Mouse (Mus musculus) layer of hippocampus, adult 2 months (tissue): ENCODE results near the gene Gm5134. TPM values are rescaled to one million over a fixed set of nuclear protein-coding genes. Genes with fewer than 3 reads are reported as not detected.

ENCODE experiments used
- DNase-seq, 2 experiments: peaks; one replicate each; pipeline ENCODE4 v3.0.0; 2022; ENCODE audit warnings: low spot score in 2 of 2
- H3K27ac ChIP-seq: fragments of 200-600 bp; 2 replicates; pipeline ENCODE4 v1.8.1; 2022
- H3K4me3 ChIP-seq: fragments of 200-600 bp; 2 replicates; pipeline ENCODE4 v1.8.1; 2022; ENCODE audit warnings: mild to moderate bottlenecking
- CTCF ChIP-seq: fragments of 200-600 bp; conservative IDR thresholded peaks from 2 replicates; pipeline ENCODE4 v1.8.1; 2022; ENCODE audit warnings: antibody characterized with exemption, mild to moderate bottlenecking, moderate library complexity
- total RNA-seq, 2 experiments: library from RNA; stranded (reverse); gene quantifications; 2 replicates each; pipeline ENCODE4 v1.2.3; 2021

Gene Gm5134
- total RNA-seq, 2 experiments from 2014 or later, result not detected

GRCm38 (mm10) chr10:76025470-76026190, 71.3 kb downstream of the Gm5134 start:
- no peak for DNase-seq
- Histone ChIP-seq H3K27ac (no peak overlapping the region), H3K4me3 (no peak overlapping the region)
- no peak for TF ChIP-seq CTCF

- H3K4me3 ChIP-seq, result no peak overlapping the region
- no peak for TF ChIP-seq CTCF
- H3K27ac ChIP-seq, result no peak overlapping the region
- DNase-seq, result no peak
Measured at GRCm38 (mm10) chr10:76027127-76028015, 73.1 kb downstream of the Gm5134 start.

- TF ChIP-seq CTCF, result no peak
- Histone ChIP-seq H3K4me3 (no peak overlapping the region), H3K27ac (no peak overlapping the region)
- no peak for DNase-seq
Measured at GRCm38 (mm10) chr10:76028016-76028366, 73.7 kb downstream of the Gm5134 start.

- Histone ChIP-seq H3K4me3 (no peak overlapping the region), H3K27ac (no peak overlapping the region)
- TF ChIP-seq CTCF, result no peak
- DNase-seq, result no peak
Measured at GRCm38 (mm10) chr10:76028396-76028795, 74.1 kb downstream of the Gm5134 start.

GRCm38 (mm10) chr10:76029276-76029675, 75.0 kb downstream of the Gm5134 start:
- TF ChIP-seq CTCF, result no peak
- DNase-seq, result no peak
- Histone ChIP-seq H3K4me3 (no peak overlapping the region), H3K27ac (no peak overlapping the region)

- TF ChIP-seq CTCF, result no peak
- DNase-seq, result no peak
- no peak overlapping the region for H3K27ac ChIP-seq
- no peak overlapping the region for H3K4me3 ChIP-seq
Measured at GRCm38 (mm10) chr10:76030496-76030895, 76.2 kb downstream of the Gm5134 start.

- no peak for TF ChIP-seq CTCF
- Histone ChIP-seq H3K27ac (peak overlapping the region; percentile 87), H3K4me3 (peak overlapping the region; percentile 94)
- no peak for DNase-seq
Measured at GRCm38 (mm10) chr10:76031511-76032401, 77.4 kb downstream of the Gm5134 start.

GRCm38 (mm10) chr10:76032402-76033118, 78.2 kb downstream of the Gm5134 start, which contains the start of gene Zfp280b:
Gene Zfp280b (plus strand): TSS chr10:76032650.
- H3K4me3 ChIP-seq, result peak within 1 kb of the TSS; percentile 94
- peak; percentile 80 for TF ChIP-seq CTCF
- DNase-seq, result peak; percentile 92 to 93
- peak within 1 kb of the TSS; percentile 87 for H3K27ac ChIP-seq

- DNase-seq, result no peak
- Histone ChIP-seq H3K27ac (peak overlapping the region; percentile 87), H3K4me3 (peak overlapping the region; percentile 94)
- no peak for TF ChIP-seq CTCF
Measured at GRCm38 (mm10) chr10:76033119-76033455, 78.8 kb downstream of the Gm5134 start.

- Histone ChIP-seq H3K4me3 (no peak overlapping the region), H3K27ac (no peak overlapping the region)
- DNase-seq, result no peak
- no peak for TF ChIP-seq CTCF
Measured at GRCm38 (mm10) chr10:76034001-76034600, 79.8 kb downstream of the Gm5134 start.

- no peak for TF ChIP-seq CTCF
- Histone ChIP-seq H3K27ac (no peak overlapping the region), H3K4me3 (no peak overlapping the region)
- DNase-seq, result no peak
Measured at GRCm38 (mm10) chr10:76035277-76035676, 81.0 kb downstream of the Gm5134 start.

GRCm38 (mm10) chr10:76036962-76037361, 82.6 kb downstream of the Gm5134 start:
- TF ChIP-seq CTCF, result no peak
- H3K4me3 ChIP-seq, result no peak overlapping the region
- DNase-seq, result no peak
- no peak overlapping the region for H3K27ac ChIP-seq
